Mouse (Mus musculus) liver, postnatal 0 days (tissue): Measurements from ENCODE around the gene Sstr2.

Source experiments
- CTCF ChIP-seq: sonication (generic); IDR thresholded peaks from 2 replicates; pipeline ENCODE4 v1.5.1; 2016; ENCODE audit warnings: antibody characterized with exemption, low read depth
- EP300 ChIP-seq: IDR thresholded peaks from 2 replicates; pipeline ENCODE4 v1.6.1; 2016; ENCODE audit warnings: antibody characterized with exemption, low read depth, mild to moderate bottlenecking

- TF ChIP-seq CTCF (no peak), EP300 (no peak)
Observed at GRCm38 (mm10) chr11:113631302-113631701, 12.2 kb downstream of the Sstr2 start.
